Mouse (Mus musculus): ENCODE measurements at regions not wholly inside any gene's neighbourhood (a gene's known extent, or its start where the extent isn't known, plus 50 kb on each side); places are given as distances from the start of the nearest gene placed in this dataset.

- H3K4me3 ChIP-seq (ENCODE audit: low read depth, low read length): no peak overlapping the region
- H3K27ac ChIP-seq (ENCODE audit: insufficient read depth, low read depth, low read length): no peak overlapping the region
- no peaks in the 10 kb centered on the region for H3K36me3 ChIP-seq (ENCODE audit: control insufficient read depth, insufficient read depth, low read length)
- TF ChIP-seq POLR2A (IDR thresholded peaks at IDR 0.05; ENCODE audit: low read depth, low read length): no peak
- TF ChIP-seq CTCF (IDR thresholded peaks at IDR 0.05; ENCODE audit: extremely low read depth, insufficient read length, insufficient replicate concordance, low read depth, low read length): no peak
- no peaks in the 10 kb centered on the region for H3K4me1 ChIP-seq (ENCODE audit: control insufficient read depth, insufficient read depth, insufficient read length, low read length)
- H3K27me3 ChIP-seq (ENCODE audit: control insufficient read depth, insufficient read depth, low read length): no peaks in the 10 kb centered on the region
- WGBS: 66% methylated on average over 5 of the region's 5 CpGs
Observed at GRCm38 (mm10) chr1:120708511-120708910, 106.3 kb downstream of the En1 start.

- TF ChIP-seq POLR2A (IDR thresholded peaks at IDR 0.05; ENCODE audit: low read depth, low read length): no peak
- TF ChIP-seq CTCF (IDR thresholded peaks at IDR 0.05; ENCODE audit: extremely low read depth, insufficient read length, insufficient replicate concordance, low read depth, low read length): no peak
- no peaks in the 10 kb centered on the region for H3K4me1 ChIP-seq (ENCODE audit: control insufficient read depth, insufficient read depth, insufficient read length, low read length)
- H3K27me3 ChIP-seq (ENCODE audit: control insufficient read depth, insufficient read depth, low read length): no peaks in the 10 kb centered on the region
- no peak overlapping the region for H3K27ac ChIP-seq (ENCODE audit: insufficient read depth, low read depth, low read length)
- 67% methylated on average over 9 of the region's 9 CpGs for WGBS
- no peaks in the 10 kb centered on the region for H3K36me3 ChIP-seq (ENCODE audit: control insufficient read depth, insufficient read depth, low read length)
- no peak overlapping the region for H3K4me3 ChIP-seq (ENCODE audit: low read depth, low read length)
Observed at GRCm38 (mm10) chr1:120715105-120715877, 113.1 kb downstream of the En1 start.

GRCm38 (mm10) chr1:120726777-120727176 lies 124.6 kb downstream of the En1 start:
- Histone ChIP-seq H3K4me1 (ENCODE audit: control insufficient read depth, insufficient read depth, insufficient read length, low read length) (no peaks in the 10 kb centered on the region), H3K36me3 (ENCODE audit: control insufficient read depth, insufficient read depth, low read length) (no peaks in the 10 kb centered on the region), H3K27ac (ENCODE audit: insufficient read depth, low read depth, low read length) (no peak overlapping the region), H3K27me3 (ENCODE audit: control insufficient read depth, insufficient read depth, low read length) (no peaks in the 10 kb centered on the region), H3K4me3 (ENCODE audit: low read depth, low read length) (no peak overlapping the region)
- WGBS: 90% methylated on average over 7 of the region's 7 CpGs
- TF ChIP-seq POLR2A (IDR thresholded peaks at IDR 0.05; ENCODE audit: low read depth, low read length): no peak
- no peak for TF ChIP-seq CTCF (IDR thresholded peaks at IDR 0.05; ENCODE audit: extremely low read depth, insufficient read length, insufficient replicate concordance, low read depth, low read length)

- Histone ChIP-seq H3K27me3 (ENCODE audit: control insufficient read depth, insufficient read depth, low read length) (no peaks in the 10 kb centered on the region), H3K27ac (ENCODE audit: insufficient read depth, low read depth, low read length) (no peak overlapping the region), H3K4me1 (ENCODE audit: control insufficient read depth, insufficient read depth, insufficient read length, low read length) (no peaks in the 10 kb centered on the region), H3K36me3 (ENCODE audit: control insufficient read depth, insufficient read depth, low read length) (no peaks in the 10 kb centered on the region), H3K4me3 (ENCODE audit: low read depth, low read length) (no peak overlapping the region)
- WGBS: 73% methylated on average over 8 of the region's 8 CpGs
- no peak for TF ChIP-seq POLR2A (IDR thresholded peaks at IDR 0.05; ENCODE audit: low read depth, low read length)
- TF ChIP-seq CTCF (IDR thresholded peaks at IDR 0.05; ENCODE audit: extremely low read depth, insufficient read length, insufficient replicate concordance, low read depth, low read length): no peak
Observed at GRCm38 (mm10) chr1:120727427-120727826, 125.2 kb downstream of the En1 start.

GRCm38 (mm10) chr1:120732003-120732402 lies 129.8 kb downstream of the En1 start:
- Histone ChIP-seq H3K4me1 (ENCODE audit: control insufficient read depth, insufficient read depth, insufficient read length, low read length) (no peaks in the 10 kb centered on the region), H3K4me3 (ENCODE audit: low read depth, low read length) (no peak overlapping the region), H3K36me3 (ENCODE audit: control insufficient read depth, insufficient read depth, low read length) (no peaks in the 10 kb centered on the region), H3K27me3 (ENCODE audit: control insufficient read depth, insufficient read depth, low read length) (no peaks in the 10 kb centered on the region), H3K27ac (ENCODE audit: insufficient read depth, low read depth, low read length) (no peak overlapping the region)
- 49% methylated on average over 1 of the region's 1 CpGs for WGBS
- TF ChIP-seq CTCF (IDR thresholded peaks at IDR 0.05; ENCODE audit: extremely low read depth, insufficient read length, insufficient replicate concordance, low read depth, low read length): no peak
- no peak for TF ChIP-seq POLR2A (IDR thresholded peaks at IDR 0.05; ENCODE audit: low read depth, low read length)

- Histone ChIP-seq H3K36me3 (ENCODE audit: control insufficient read depth, insufficient read depth, low read length) (no peaks in the 10 kb centered on the region), H3K4me1 (ENCODE audit: control insufficient read depth, insufficient read depth, insufficient read length, low read length) (no peaks in the 10 kb centered on the region), H3K4me3 (ENCODE audit: low read depth, low read length) (no peak overlapping the region), H3K27me3 (ENCODE audit: control insufficient read depth, insufficient read depth, low read length) (no peaks in the 10 kb centered on the region), H3K27ac (ENCODE audit: insufficient read depth, low read depth, low read length) (no peak overlapping the region)
- TF ChIP-seq POLR2A (IDR thresholded peaks at IDR 0.05; ENCODE audit: low read depth, low read length): no peak
- no peak for TF ChIP-seq CTCF (IDR thresholded peaks at IDR 0.05; ENCODE audit: extremely low read depth, insufficient read length, insufficient replicate concordance, low read depth, low read length)
- 74% methylated on average over 5 of the region's 5 CpGs for WGBS
Observed at GRCm38 (mm10) chr1:120733683-120734082, 131.5 kb downstream of the En1 start.

- H3K27me3 ChIP-seq (ENCODE audit: control insufficient read depth, insufficient read depth, low read length): no peaks in the 10 kb centered on the region
- no peak overlapping the region for H3K27ac ChIP-seq (ENCODE audit: insufficient read depth, low read depth, low read length)
- H3K36me3 ChIP-seq (ENCODE audit: control insufficient read depth, insufficient read depth, low read length): no peaks in the 10 kb centered on the region
- TF ChIP-seq CTCF (IDR thresholded peaks at IDR 0.05; ENCODE audit: extremely low read depth, insufficient read length, insufficient replicate concordance, low read depth, low read length): no peak
- no peak for TF ChIP-seq POLR2A (IDR thresholded peaks at IDR 0.05; ENCODE audit: low read depth, low read length)
- no peak overlapping the region for H3K4me3 ChIP-seq (ENCODE audit: low read depth, low read length)
- H3K4me1 ChIP-seq (ENCODE audit: control insufficient read depth, insufficient read depth, insufficient read length, low read length): no peaks in the 10 kb centered on the region
Observed at GRCm38 (mm10) chr1:120734846-120735245, 132.6 kb downstream of the En1 start.

Data from small intestine, adult 2 months (tissue).